Mouse (Mus musculus): ENCODE measurements around the gene Snrnp27. TPM values are rescaled to one million over a fixed set of nuclear protein-coding genes. Genes with fewer than 3 reads are reported as not detected.
A peak's percentile ranks its signal among the peaks of the same experiment; 100 is the strongest.

The Snrnp27 gene
- polyA plus RNA-seq, 1 experiment from 2014 or later: 139 TPM

- WGBS: 89% methylated on average over 6 of the region's 6 CpGs
- no peak overlapping the region for H3K27ac ChIP-seq (ENCODE audit: low read depth, low read length)
- peaks cover 4% of the 10 kb centered on the region; the same call in 1 of the 2 replicates for H3K36me3 ChIP-seq (ENCODE audit: control insufficient read depth, insufficient read depth, low read length)
- no peak for ATAC-seq (replicated peaks; ENCODE audit: low FRiP score)
- H3K4me2 ChIP-seq (ENCODE audit: low read depth, low read length, severe bottlenecking): no peak overlapping the region
- peak; percentile 35 for DNase-seq (ENCODE audit: low spot score)
- H3K9ac ChIP-seq (ENCODE audit: low read length): no peak overlapping the region
- no peaks in the 10 kb centered on the region for H3K9me3 ChIP-seq (ENCODE audit: control insufficient read depth, low read length)
- H3K27me3 ChIP-seq (ENCODE audit: control insufficient read depth, insufficient read depth, low read length): no peaks in the 10 kb centered on the region
- no peaks in the 10 kb centered on the region for H3K4me1 ChIP-seq (replicated peaks; ENCODE audit: control insufficient read depth, insufficient read depth, low read length)
- no peak overlapping the region for H3K4me3 ChIP-seq (ENCODE audit: low read depth, low read length)
These were observed 13.6 kb upstream of the Snrnp27 start for GRCm38 (mm10) chr6:86697903-86698302.

- ATAC-seq (replicated peaks; ENCODE audit: low FRiP score) (no peak), DNase-seq (ENCODE audit: low spot score) (peak; percentile 35)
- Histone ChIP-seq H3K9me3 (ENCODE audit: control insufficient read depth, low read length) (no peaks in the 10 kb centered on the region), H3K9ac (ENCODE audit: low read length) (no peak overlapping the region), H3K36me3 (ENCODE audit: control insufficient read depth, insufficient read depth, low read length) (peaks cover 4% of the 10 kb centered on the region; the same call in 1 of the 2 replicates), H3K4me2 (ENCODE audit: low read depth, low read length, severe bottlenecking) (no peak overlapping the region), H3K4me1 (replicated peaks; ENCODE audit: control insufficient read depth, insufficient read depth, low read length) (no peaks in the 10 kb centered on the region), H3K27me3 (ENCODE audit: control insufficient read depth, insufficient read depth, low read length) (no peaks in the 10 kb centered on the region), H3K4me3 (ENCODE audit: low read depth, low read length) (no peak overlapping the region), H3K27ac (ENCODE audit: low read depth, low read length) (no peak overlapping the region)
- WGBS: 89% methylated on average over 10 of the region's 10 CpGs
These were observed 11.9 kb upstream of the Snrnp27 start for GRCm38 (mm10) chr6:86696213-86696612.

GRCm38 (mm10) chr6:86694465-86694864 lies 10.1 kb upstream of the Snrnp27 start:
- no peaks in the 10 kb centered on the region for H3K9me3 ChIP-seq (ENCODE audit: control insufficient read depth, low read length)
- H3K9ac ChIP-seq (ENCODE audit: low read length): no peak overlapping the region
- no peak overlapping the region for H3K4me2 ChIP-seq (ENCODE audit: low read depth, low read length, severe bottlenecking)
- no peak overlapping the region for H3K27ac ChIP-seq (ENCODE audit: low read depth, low read length)
- DNase-seq (ENCODE audit: low spot score) (peak; percentile 76), ATAC-seq (replicated peaks; ENCODE audit: low FRiP score) (no peak)
- no peaks in the 10 kb centered on the region for H3K4me1 ChIP-seq (replicated peaks; ENCODE audit: control insufficient read depth, insufficient read depth, low read length)
- H3K36me3 ChIP-seq (ENCODE audit: control insufficient read depth, insufficient read depth, low read length): peaks cover 2% of the 10 kb centered on the region; the same call in 1 of the 2 replicates
- no peaks in the 10 kb centered on the region for H3K27me3 ChIP-seq (ENCODE audit: control insufficient read depth, insufficient read depth, low read length)
- no peak overlapping the region for H3K4me3 ChIP-seq (ENCODE audit: low read depth, low read length)

GRCm38 (mm10) chr6:86689671-86690070 lies 5.3 kb upstream of the Snrnp27 start:
- 89% methylated on average over 3 of the region's 3 CpGs for WGBS
- H3K9ac ChIP-seq (ENCODE audit: low read length): no peak overlapping the region
- no peaks in the 10 kb centered on the region for H3K27me3 ChIP-seq (ENCODE audit: control insufficient read depth, insufficient read depth, low read length)
- no peaks in the 10 kb centered on the region for H3K36me3 ChIP-seq (ENCODE audit: control insufficient read depth, insufficient read depth, low read length)
- H3K27ac ChIP-seq (ENCODE audit: low read depth, low read length): no peak overlapping the region
- H3K4me1 ChIP-seq (replicated peaks; ENCODE audit: control insufficient read depth, insufficient read depth, low read length): no peaks in the 10 kb centered on the region
- no peaks in the 10 kb centered on the region for H3K9me3 ChIP-seq (ENCODE audit: control insufficient read depth, low read length)
- H3K4me3 ChIP-seq (ENCODE audit: low read depth, low read length): no peak overlapping the region
- no peak overlapping the region for H3K4me2 ChIP-seq (ENCODE audit: low read depth, low read length, severe bottlenecking)
- ATAC-seq (replicated peaks; ENCODE audit: low FRiP score) (no peak), DNase-seq (ENCODE audit: low spot score) (no peak)

GRCm38 (mm10) chr6:86686971-86687370 lies 2.6 kb upstream of the Snrnp27 start:
- H3K9me3 ChIP-seq (ENCODE audit: control insufficient read depth, low read length): no peaks in the 10 kb centered on the region
- no peak overlapping the region for H3K4me2 ChIP-seq (ENCODE audit: low read depth, low read length, severe bottlenecking)
- no peak overlapping the region for H3K4me3 ChIP-seq (ENCODE audit: low read depth, low read length)
- no peaks in the 10 kb centered on the region for H3K36me3 ChIP-seq (ENCODE audit: control insufficient read depth, insufficient read depth, low read length)
- WGBS: 65% methylated on average over 1 of the region's 1 CpGs
- 0 out of 2 replicates have a peak, but pooled peaks cover 2% of the 10 kb centered on the region for H3K4me1 ChIP-seq (replicated peaks; ENCODE audit: control insufficient read depth, insufficient read depth, low read length)
- H3K27me3 ChIP-seq (ENCODE audit: control insufficient read depth, insufficient read depth, low read length): no peaks in the 10 kb centered on the region
- no peak overlapping the region for H3K9ac ChIP-seq (ENCODE audit: low read length)
- no peak for ATAC-seq (replicated peaks; ENCODE audit: low FRiP score)
- no peak for DNase-seq (ENCODE audit: low spot score)
- H3K27ac ChIP-seq (ENCODE audit: low read depth, low read length): no peak overlapping the region

- H3K4me1 ChIP-seq (replicated peaks; ENCODE audit: control insufficient read depth, insufficient read depth, low read length): 0 out of 2 replicates have a peak, but pooled peaks cover 2% of the 10 kb centered on the region
- H3K9ac ChIP-seq (ENCODE audit: low read length): peak overlapping the region; percentile 84
- no peaks in the 10 kb centered on the region for H3K27me3 ChIP-seq (ENCODE audit: control insufficient read depth, insufficient read depth, low read length)
- H3K9me3 ChIP-seq (ENCODE audit: control insufficient read depth, low read length): no peaks in the 10 kb centered on the region
- peak overlapping the region; percentile 88 for H3K4me3 ChIP-seq (ENCODE audit: low read depth, low read length)
- WGBS: 37% methylated on average over 12 of the region's 12 CpGs
- peak overlapping the region; percentile 80 for H3K4me2 ChIP-seq (ENCODE audit: low read depth, low read length, severe bottlenecking)
- H3K27ac ChIP-seq (ENCODE audit: low read depth, low read length): no peak overlapping the region
- H3K36me3 ChIP-seq (ENCODE audit: control insufficient read depth, insufficient read depth, low read length): peaks cover 4% of the 10 kb centered on the region; the same call in 1 of the 2 replicates
- DNase-seq (ENCODE audit: low spot score) (no peak), ATAC-seq (replicated peaks; ENCODE audit: low FRiP score) (no peak; the same call in 1 of the 2 replicates)
These were observed 311 bp upstream of the Snrnp27 start for GRCm38 (mm10) chr6:86684655-86685011.

- no peak overlapping the region for H3K27ac ChIP-seq (ENCODE audit: low read depth, low read length)
- no peak overlapping the region for H3K9ac ChIP-seq (ENCODE audit: low read length)
- peaks cover 8% of the 10 kb centered on the region for H3K36me3 ChIP-seq (ENCODE audit: control insufficient read depth, insufficient read depth, low read length)
- 0 out of 2 replicates have a peak, but pooled peaks cover 2% of the 10 kb centered on the region for H3K4me1 ChIP-seq (replicated peaks; ENCODE audit: control insufficient read depth, insufficient read depth, low read length)
- H3K9me3 ChIP-seq (ENCODE audit: control insufficient read depth, low read length): no peaks in the 10 kb centered on the region
- H3K27me3 ChIP-seq (ENCODE audit: control insufficient read depth, insufficient read depth, low read length): no peaks in the 10 kb centered on the region
- no peak overlapping the region for H3K4me3 ChIP-seq (ENCODE audit: low read depth, low read length)
- ATAC-seq (replicated peaks; ENCODE audit: low FRiP score): no peak
- 92% methylated on average over 3 of the region's 3 CpGs for WGBS
- DNase-seq (ENCODE audit: low spot score): no peak
- no peak overlapping the region for H3K4me2 ChIP-seq (ENCODE audit: low read depth, low read length, severe bottlenecking)
These were observed 3.0 kb downstream of the Snrnp27 start for GRCm38 (mm10) chr6:86681289-86681688.

GRCm38 (mm10) chr6:86678341-86678740 lies 6.0 kb downstream of the Snrnp27 start:
- no peaks in the 10 kb centered on the region for H3K27me3 ChIP-seq (ENCODE audit: control insufficient read depth, insufficient read depth, low read length)
- WGBS: 90% methylated on average over 6 of the region's 6 CpGs
- no peak for ATAC-seq (replicated peaks; ENCODE audit: low FRiP score)
- peaks cover 8% of the 10 kb centered on the region for H3K36me3 ChIP-seq (ENCODE audit: control insufficient read depth, insufficient read depth, low read length)
- no peak overlapping the region for H3K27ac ChIP-seq (ENCODE audit: low read depth, low read length)
- no peak for DNase-seq (ENCODE audit: low spot score)
- no peak overlapping the region for H3K4me3 ChIP-seq (ENCODE audit: low read depth, low read length)
- no peak overlapping the region for H3K4me2 ChIP-seq (ENCODE audit: low read depth, low read length, severe bottlenecking)
- no peaks in the 10 kb centered on the region for H3K9me3 ChIP-seq (ENCODE audit: control insufficient read depth, low read length)
- no peaks in the 10 kb centered on the region for H3K4me1 ChIP-seq (replicated peaks; ENCODE audit: control insufficient read depth, insufficient read depth, low read length)
- no peak overlapping the region for H3K9ac ChIP-seq (ENCODE audit: low read length)

- DNase-seq (ENCODE audit: low spot score) (peak; percentile 58), ATAC-seq (replicated peaks; ENCODE audit: low FRiP score) (no peak)
- H3K4me2 ChIP-seq (ENCODE audit: low read depth, low read length, severe bottlenecking): no peak overlapping the region
- H3K4me3 ChIP-seq (ENCODE audit: low read depth, low read length): no peak overlapping the region
- H3K9ac ChIP-seq (ENCODE audit: low read length): no peak overlapping the region
- H3K27me3 ChIP-seq (ENCODE audit: control insufficient read depth, insufficient read depth, low read length): no peaks in the 10 kb centered on the region
- peaks cover 3% of the 10 kb centered on the region; the same call in 1 of the 2 replicates for H3K4me1 ChIP-seq (replicated peaks; ENCODE audit: control insufficient read depth, insufficient read depth, low read length)
- no peak overlapping the region for H3K27ac ChIP-seq (ENCODE audit: low read depth, low read length)
- H3K9me3 ChIP-seq (ENCODE audit: control insufficient read depth, low read length): no peaks in the 10 kb centered on the region
- 17% methylated on average over 2 of the region's 2 CpGs for WGBS
- no peaks in the 10 kb centered on the region for H3K36me3 ChIP-seq (ENCODE audit: control insufficient read depth, insufficient read depth, low read length)
These were observed 13.4 kb downstream of the Snrnp27 start for GRCm38 (mm10) chr6:86670873-86671272.
